Mouse (Mus musculus) limb, embryonic 14.5 days (tissue): ENCODE results near the gene Ociad2. TPM values are rescaled to one million over a fixed set of nuclear protein-coding genes. Genes with fewer than 3 reads are reported as not detected.

Experiments used
- ATAC-seq: fragments of 200-750 bp; cut with Nextera tagmentation; 2 replicates; pipeline ENCODE4 v1.8.0; 2017; ENCODE audit warnings: low read depth, moderate number of reproducible peaks, moderate TSS enrichment; ENCODE audit not compliant: low FRiP score
- DNase-seq: peaks from one replicate; pipeline ENCODE4 v3.0.0-alpha.2; 2015; ENCODE audit warnings: low spot score
- H3K27ac ChIP-seq: fragments of 300-500 bp; sonication (generic); replicated peaks from 2 replicates; pipeline ENCODE4 v1.5.1; 2014; ENCODE audit warnings: low read depth, mild to moderate bottlenecking, low read length, moderate library complexity, mixed read lengths
- H3K27me3 ChIP-seq: fragments of 300-500 bp; sonication (generic); 2 replicates; pipeline ENCODE4 v1.6.1; 2014; ENCODE audit warnings: low read length, mixed read lengths; ENCODE audit not compliant: control insufficient read depth, insufficient read depth
- H3K36me3 ChIP-seq: fragments of 300-500 bp; sonication (generic); 2 replicates; pipeline ENCODE4 v1.6.1; 2014; ENCODE audit warnings: mild to moderate bottlenecking, low read length, moderate library complexity, mixed read lengths; ENCODE audit not compliant: control insufficient read depth, insufficient read depth
- H3K4me1 ChIP-seq: fragments of 300-500 bp; sonication (generic); 2 replicates; pipeline ENCODE4 v1.6.1; 2014; ENCODE audit warnings: antibody characterized with exemption, low read length, mixed read lengths; ENCODE audit not compliant: control insufficient read depth, insufficient read depth
- H3K4me2 ChIP-seq: fragments of 300-500 bp; sonication (generic); replicated peaks from 2 replicates; pipeline ENCODE4 v1.6.1; 2014; ENCODE audit warnings: low read depth, mild to moderate bottlenecking, low read length, moderate library complexity; ENCODE audit not compliant: severe bottlenecking
- H3K4me3 ChIP-seq: fragments of 300-500 bp; sonication (generic); replicated peaks from 2 replicates; pipeline ENCODE4 v1.5.1; 2014; ENCODE audit warnings: low read length
- H3K9ac ChIP-seq: fragments of 300-500 bp; sonication (generic); 2 replicates; pipeline ENCODE4 v1.6.1; 2014; ENCODE audit warnings: mild to moderate bottlenecking, low read depth, low read length, moderate library complexity; ENCODE audit not compliant: severe bottlenecking
- H3K9me3 ChIP-seq: fragments of 300-500 bp; sonication (generic); 2 replicates; pipeline ENCODE4 v1.6.1; 2016; ENCODE audit warnings: low read length; ENCODE audit not compliant: control insufficient read depth
- POLR2A ChIP-seq: fragments of 200-500 bp; IDR thresholded peaks from 2 replicates; pipeline ENCODE4 v1.8.0; 2012; ENCODE audit warnings: inconsistent platforms, mild to moderate bottlenecking, moderate library complexity, borderline replicate concordance; ENCODE audit not compliant: insufficient read depth, insufficient read length; ENCODE audit errors: extremely low read depth
- WGBS: fragments of 180-500 bp; shearing (Covaris S2); extraction: QIAGEN DNeasy Blood & Tissue Kit; methylation state at CpG from one replicate; pipeline ENCODE4 v1.1.7; 2014; 5-methylcytosine and 5-hydroxymethylcytosine counted together
- polyA plus RNA-seq, 2 experiments: library from polyadenylated mRNA; depleted of rRNA in 1 of 2; stranded (reverse) in 1 of 2; unstranded in 1 of 2; fragments of >200 nt; fragmentation: Nextera tagmentation in 1 of 2; extraction: Ambion mirVana in 1 of 2; gene quantifications; 2 replicates each; pipeline versions ENCODE4 v1.2.1 to v1.2.3; 2012 to 2014

Gene Ociad2
- polyA plus RNA-seq, 2 experiments, result 3.1 to 12.8 TPM

DNA sequence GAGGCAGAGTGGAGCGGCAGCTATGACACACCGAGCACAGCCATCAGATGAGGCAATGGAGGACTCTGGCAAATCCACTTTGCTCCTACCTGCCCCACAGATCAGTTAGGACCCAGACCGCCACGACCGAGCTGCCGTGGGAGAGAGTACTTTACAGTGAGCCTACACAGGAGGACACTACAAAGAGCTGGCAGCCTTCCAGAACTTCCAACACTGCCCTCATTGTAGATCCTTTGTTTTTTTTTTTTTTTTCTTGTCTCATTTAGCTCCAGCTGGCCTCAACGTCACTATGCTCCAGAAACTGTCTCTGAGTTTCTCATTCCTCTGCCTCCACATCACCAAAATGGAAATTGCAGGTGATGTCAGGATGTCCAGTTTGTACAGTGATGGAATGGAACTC is 12.7 kb upstream of the Ociad2 start:
- H3K9ac ChIP-seq, result no peak overlapping the region
- ATAC-seq (no peak), DNase-seq (peak; percentile 63)
- no peaks in the 10 kb centered on the region for H3K36me3 ChIP-seq
- no peak overlapping the region for H3K27ac ChIP-seq
- no peak overlapping the region for H3K4me3 ChIP-seq
- H3K9me3 ChIP-seq, result no peaks in the 10 kb centered on the region
- no peaks in the 10 kb centered on the region for H3K4me1 ChIP-seq
- no peak for TF ChIP-seq POLR2A
- no peaks in the 10 kb centered on the region for H3K27me3 ChIP-seq
- WGBS, result 47% methylated on average over 7 of the region's 7 CpGs
- no peak overlapping the region for H3K4me2 ChIP-seq

DNA sequence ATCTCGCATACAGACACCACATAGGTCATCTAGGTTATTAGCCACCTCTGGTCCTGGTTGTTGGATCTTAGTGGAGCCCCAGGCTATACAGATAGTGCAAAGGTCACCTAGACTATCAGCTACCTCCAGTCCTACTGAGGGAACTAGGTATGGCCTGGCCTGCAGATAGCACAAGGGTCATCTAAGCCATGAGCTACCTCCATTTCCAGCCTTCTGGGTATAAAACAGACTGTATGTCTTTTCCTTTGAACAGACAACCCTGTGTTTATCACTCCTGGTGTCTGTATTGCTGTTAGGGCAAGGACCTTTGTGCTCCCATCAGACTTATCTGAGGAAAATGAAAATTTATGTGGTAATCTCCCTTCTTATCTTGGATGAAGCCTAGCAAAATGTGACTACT is 11.0 kb upstream of the Ociad2 start:
- no peaks in the 10 kb centered on the region for H3K27me3 ChIP-seq
- no peak overlapping the region for H3K4me3 ChIP-seq
- no peak for TF ChIP-seq POLR2A
- no peak overlapping the region for H3K9ac ChIP-seq
- H3K4me1 ChIP-seq, result no peaks in the 10 kb centered on the region
- no peak overlapping the region for H3K4me2 ChIP-seq
- H3K36me3 ChIP-seq, result no peaks in the 10 kb centered on the region
- no peak for DNase-seq
- ATAC-seq, result no peak
- WGBS, result 81% methylated on average over 1 of the region's 1 CpGs
- H3K27ac ChIP-seq, result no peak overlapping the region
- no peaks in the 10 kb centered on the region for H3K9me3 ChIP-seq

DNA sequence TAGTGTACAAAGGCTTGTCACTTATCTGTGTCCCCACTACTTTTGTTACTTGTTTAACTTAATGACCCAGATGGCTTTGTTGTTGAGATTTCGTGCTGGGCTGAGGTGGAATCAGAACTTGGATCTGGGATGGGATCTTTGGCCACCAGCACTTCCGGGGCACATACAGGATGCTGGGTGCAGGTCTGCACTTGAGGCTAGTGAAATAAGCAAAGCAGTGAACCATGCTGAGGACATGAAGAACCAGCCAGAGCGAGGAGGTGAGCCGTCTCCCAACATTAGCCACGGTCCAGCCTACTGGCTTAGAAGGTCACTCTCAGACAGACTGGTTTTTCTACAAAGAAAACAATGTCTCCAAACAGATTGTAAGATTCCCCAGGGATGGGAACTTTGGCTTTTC is 8.7 kb upstream of the Ociad2 start:
- WGBS, result 59% methylated on average over 5 of the region's 5 CpGs
- no peak overlapping the region for H3K4me3 ChIP-seq
- no peak for TF ChIP-seq POLR2A

DNA sequence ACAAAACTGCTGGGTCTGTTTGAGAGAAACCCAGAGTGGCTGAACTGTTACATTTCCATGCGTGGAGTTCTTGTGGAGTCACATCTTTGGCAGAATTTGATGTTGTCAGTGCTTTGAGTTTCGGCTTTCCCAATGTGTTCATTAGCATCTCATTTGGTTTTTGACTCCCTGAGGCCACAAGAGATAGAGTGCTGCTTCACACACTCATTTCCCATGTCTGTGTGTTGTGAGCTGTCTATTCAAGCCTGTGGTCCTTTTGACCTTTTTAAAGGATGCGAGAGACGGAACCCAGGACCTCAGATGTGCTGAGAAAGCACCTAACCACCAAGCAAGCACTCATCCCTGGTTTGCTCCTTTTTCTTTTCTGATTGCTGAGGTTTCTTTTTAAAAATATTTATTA is 4.4 kb upstream of the Ociad2 start:
- no peaks in the 10 kb centered on the region for H3K4me1 ChIP-seq
- no peaks in the 10 kb centered on the region for H3K36me3 ChIP-seq
- H3K9ac ChIP-seq, result no peak overlapping the region
- no peaks in the 10 kb centered on the region for H3K27me3 ChIP-seq
- H3K4me3 ChIP-seq, result no peak overlapping the region
- no peak overlapping the region for H3K27ac ChIP-seq
- WGBS, result 87% methylated on average over 4 of the region's 4 CpGs
- DNase-seq (no peak), ATAC-seq (no peak)
- TF ChIP-seq POLR2A, result no peak
- H3K4me2 ChIP-seq, result no peak overlapping the region
- H3K9me3 ChIP-seq, result no peaks in the 10 kb centered on the region

More for the DNA sequence above, 8.7 kb upstream of the Ociad2 start:
- no peak overlapping the region for H3K27ac ChIP-seq
- no peak overlapping the region for H3K9ac ChIP-seq
- no peaks in the 10 kb centered on the region for H3K27me3 ChIP-seq
- ATAC-seq (no peak), DNase-seq (no peak)
- no peaks in the 10 kb centered on the region for H3K9me3 ChIP-seq
- no peak overlapping the region for H3K4me2 ChIP-seq
- no peaks in the 10 kb centered on the region for H3K36me3 ChIP-seq
- no peaks in the 10 kb centered on the region for H3K4me1 ChIP-seq

DNA sequence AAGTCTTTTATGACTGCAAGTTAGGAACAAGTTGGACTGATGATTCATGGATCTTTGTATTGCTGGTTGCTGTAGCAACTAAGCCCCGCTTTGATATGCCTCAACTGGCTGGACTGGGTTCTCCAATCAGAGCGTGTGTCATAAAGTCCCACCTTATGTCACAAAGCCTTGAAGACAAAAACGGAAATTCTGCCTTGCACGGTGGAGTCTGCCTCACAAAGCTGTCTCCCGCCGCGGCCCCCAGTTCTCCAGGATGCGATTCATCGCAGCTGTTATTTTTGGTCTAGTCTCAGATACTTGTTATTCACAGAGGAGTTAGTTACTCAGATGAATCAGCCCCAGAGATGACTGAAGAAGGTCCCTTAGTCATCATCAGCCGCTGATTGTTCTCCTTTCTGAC is 3.5 kb upstream of the Ociad2 start:
- Histone ChIP-seq H3K4me3 (no peak overlapping the region), H3K27me3 (no peaks in the 10 kb centered on the region), H3K36me3 (no peaks in the 10 kb centered on the region), H3K4me2 (no peak overlapping the region), H3K9ac (no peak overlapping the region), H3K27ac (no peak overlapping the region), H3K9me3 (no peaks in the 10 kb centered on the region), H3K4me1 (no peaks in the 10 kb centered on the region)
- ATAC-seq, result no peak
- TF ChIP-seq POLR2A, result no peak
- DNase-seq, result peak; percentile 63
- 70% methylated on average over 10 of the region's 10 CpGs for WGBS
